Mouse (Mus musculus) stomach, postnatal 0 days (tissue): Measurements from ENCODE around the gene Clec4d.

Experiments
- CTCF ChIP-seq: IDR thresholded peaks from 2 replicates; pipeline ENCODE4 v1.5.1; 2016; ENCODE audit warnings: antibody characterized with exemption, low read depth, mild to moderate bottlenecking, moderate library complexity
- EP300 ChIP-seq: optimal IDR thresholded peaks from 2 replicates; pipeline ENCODE3; 2016; ENCODE audit warnings: antibody characterized with exemption

DNA sequence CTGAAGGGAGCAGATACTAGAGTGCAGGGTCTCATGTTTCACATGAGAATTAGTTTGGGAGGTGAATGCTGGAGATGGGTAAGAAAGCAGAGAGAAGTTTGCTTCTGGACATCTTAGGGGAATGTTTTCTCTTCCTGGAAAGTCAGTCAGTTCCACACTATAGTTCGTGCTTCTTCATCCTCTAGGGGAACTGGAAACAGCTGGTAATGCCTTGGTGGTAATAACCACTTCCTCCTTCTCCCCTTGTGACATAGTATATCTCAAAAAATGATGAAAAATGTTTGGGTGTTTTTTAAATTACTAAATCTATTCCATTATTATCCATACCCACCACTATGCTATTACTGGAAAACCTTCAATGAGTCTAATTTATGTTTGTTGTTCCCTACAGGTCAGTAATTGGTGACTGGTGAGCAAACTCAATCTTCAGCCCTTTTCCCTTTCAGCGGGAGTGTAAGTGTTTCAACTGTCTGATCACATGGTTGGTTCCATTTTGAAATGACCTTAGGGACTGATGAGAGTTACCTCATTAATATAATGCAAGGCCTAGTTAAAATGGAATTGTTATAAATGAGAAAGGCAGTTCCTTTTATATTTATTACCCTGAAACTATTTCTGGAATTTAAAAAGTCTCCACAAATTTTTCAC lies 34.3 kb upstream of the Clec4d start:
- TF ChIP-seq EP300 (no peak), CTCF (no peak)
